Mouse (Mus musculus) liver, adult (tissue): ENCODE data around the gene Katnb1.

Experiments
- GATA4 ChIP-seq: IDR thresholded peaks from 2 replicates; pipeline ENCODE4 v1.6.1; 2014; ENCODE audit warnings: mild to moderate bottlenecking, low read length; ENCODE audit not compliant: insufficient replicate concordance

Gene Katnb1

DNA sequence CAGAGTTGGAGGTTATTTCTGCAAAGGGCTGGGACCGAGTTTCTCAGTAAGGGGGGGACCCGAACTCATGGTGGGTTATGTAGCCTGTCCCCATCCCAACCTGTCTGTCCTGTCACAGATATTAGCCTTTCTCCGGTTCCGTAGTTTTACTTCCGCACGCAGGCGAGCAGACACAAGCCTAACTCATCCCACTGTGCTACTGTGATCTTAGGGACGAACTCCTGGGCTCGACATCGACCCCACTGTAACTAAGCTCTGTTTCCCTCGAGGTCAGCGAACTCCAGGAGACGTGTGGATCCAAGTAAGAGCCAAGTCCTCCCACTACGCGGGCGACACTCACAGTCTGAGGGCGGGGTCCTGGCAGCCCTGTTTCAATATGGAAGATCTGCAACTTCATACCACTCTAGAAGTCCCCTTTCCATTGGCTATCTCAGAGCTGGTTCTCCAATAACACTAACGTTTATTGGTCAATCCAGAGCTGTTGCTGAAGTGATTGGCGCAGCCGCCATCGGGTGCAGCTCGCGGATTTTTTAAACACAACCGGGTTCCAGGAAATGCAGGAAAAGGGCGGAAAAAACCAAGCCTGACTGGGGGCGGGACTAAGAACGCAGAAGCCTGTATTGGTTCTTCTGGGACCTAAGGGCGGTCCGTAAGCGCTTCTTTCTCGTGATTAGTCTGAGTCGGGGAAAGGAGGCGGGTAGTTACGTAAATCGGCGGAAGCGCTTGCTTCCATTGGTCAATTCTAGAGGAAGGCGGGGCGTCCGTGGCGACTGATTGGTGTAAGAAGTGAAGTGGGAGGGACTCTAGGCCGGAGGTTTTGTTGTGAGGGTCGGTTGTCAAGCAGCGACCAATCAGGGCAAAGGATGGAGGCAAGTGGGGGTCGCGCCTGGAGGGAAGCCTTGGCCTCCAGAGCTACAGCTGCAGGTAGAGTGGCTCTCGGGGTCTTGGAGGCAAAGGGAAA is at the start of gene Katnb1:
Gene Katnb1, plus strand, starts transcription at position 806 of the 961 bp plus-strand sequence.
- TF ChIP-seq GATA4 = no peak

DNA sequence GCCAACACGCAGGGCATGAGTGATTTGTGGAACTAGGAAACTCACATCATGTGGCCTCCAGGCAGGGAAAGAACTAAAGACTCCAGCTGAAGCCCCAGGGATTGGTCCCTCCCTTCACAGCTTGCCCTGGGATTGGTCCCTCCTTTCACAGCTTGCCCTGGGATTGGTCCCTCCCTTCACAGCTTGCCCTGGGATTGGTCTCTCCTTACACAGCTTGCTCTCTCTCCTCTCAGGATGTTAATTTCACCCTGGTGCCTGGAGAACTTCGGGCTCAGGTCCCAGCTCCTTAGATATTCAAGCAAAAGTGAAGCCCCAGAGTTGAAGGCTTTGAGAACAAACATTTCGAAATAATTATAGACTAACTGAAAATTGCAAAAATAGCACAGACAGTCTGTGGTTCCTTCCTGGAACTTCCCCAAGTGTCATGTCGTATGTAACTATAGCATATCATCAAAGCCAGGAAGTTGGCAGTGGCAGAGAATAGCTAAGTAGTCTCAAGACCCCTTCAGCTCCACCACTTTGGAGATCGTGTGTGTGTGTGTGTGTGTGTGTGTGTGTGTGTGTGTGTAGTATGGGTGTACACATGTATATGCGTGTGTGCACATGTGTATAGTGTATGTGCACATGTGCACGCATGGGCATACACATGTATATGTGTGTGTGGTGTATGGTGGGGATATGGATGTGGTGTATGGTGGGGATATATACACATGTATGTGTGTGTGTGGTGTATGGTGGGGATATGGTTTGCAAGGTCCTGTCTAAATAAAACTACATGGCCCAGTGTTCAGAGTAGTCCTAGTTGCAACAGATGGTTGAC is 43.7 kb upstream of the Katnb1 start:
- TF ChIP-seq GATA4 = no peak

DNA sequence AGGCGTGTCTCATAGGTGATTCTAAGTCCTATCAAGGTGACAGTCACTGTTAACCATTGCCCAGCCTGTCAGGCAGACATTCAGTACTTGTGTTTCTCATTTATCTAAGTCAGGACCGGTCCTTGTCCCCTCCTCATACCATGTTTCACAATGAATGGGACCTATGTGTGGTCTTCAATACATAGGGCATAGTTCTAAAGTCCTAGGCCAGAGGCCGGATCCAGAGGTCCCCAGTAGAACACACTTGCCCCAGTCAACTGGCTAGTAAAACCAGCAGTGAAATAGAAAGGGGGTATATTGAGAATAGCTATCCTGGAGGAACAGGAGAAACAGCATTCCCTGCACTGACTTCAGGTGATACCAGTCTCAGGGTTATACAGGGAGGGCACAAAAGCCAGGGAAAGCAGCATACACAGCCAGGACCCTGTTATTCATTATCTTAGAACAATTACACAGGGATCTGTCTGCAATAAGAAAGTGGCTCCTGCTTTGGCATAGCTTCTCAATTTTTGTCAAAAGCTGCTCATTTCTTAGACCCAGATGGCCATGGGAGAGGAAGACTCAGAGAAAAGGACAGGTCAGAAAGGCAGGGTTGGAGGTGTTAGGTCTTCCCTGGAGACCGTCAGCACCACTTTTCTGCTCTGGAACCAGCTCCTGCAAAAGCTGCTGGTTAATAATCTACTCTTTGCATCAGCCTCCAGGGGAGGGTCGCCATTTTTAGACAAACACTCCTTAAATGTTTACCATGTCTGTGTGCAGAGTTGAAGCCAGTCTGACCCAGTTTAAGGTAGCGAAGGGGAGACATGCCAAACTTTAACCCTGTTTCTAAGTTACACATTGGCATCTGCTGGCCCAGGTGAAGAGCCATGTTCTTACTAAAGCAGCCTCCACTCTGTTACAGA is 38.9 kb upstream of the Katnb1 start:
- no peak for TF ChIP-seq GATA4

DNA sequence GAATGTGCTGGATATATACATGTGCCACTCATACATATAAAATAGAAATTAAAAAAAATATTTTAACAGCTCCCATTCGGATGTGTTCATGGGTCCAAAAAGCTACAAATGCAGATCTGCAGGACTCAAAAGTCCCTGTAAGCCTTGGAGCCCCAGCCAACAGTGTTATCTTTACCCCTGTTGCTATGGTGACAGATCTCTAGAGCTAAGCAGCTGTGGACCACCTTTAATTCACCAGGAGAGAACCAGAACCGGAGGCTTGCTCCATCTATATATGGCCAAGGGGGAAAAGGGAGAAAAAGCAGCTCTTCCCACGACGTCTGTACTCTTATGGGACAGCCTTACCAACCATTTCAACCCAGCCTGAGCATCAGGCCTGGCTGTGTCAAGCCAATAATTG is 36.2 kb upstream of the Katnb1 start:
- TF ChIP-seq GATA4 = no peak

DNA sequence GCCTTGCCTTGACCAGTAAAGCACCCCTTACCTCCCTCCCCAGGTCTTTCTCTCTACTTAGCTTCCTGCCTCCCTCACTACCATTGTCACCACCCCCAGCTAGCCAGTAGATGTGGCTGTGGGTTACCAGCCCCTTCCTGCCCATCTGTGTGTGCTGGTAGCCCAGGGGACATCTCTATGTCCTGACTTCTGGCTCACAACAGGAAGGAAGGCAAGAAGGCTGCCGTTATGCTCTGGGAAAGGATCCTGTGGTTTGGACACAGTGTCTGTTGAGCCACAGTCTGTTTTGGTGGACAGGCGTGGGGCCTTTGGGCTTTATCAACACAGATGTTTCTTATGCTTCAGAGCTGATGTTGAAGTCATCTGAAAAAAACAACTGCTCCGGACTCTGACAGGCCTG is 34.0 kb upstream of the Katnb1 start:
- TF ChIP-seq GATA4 = no peak

DNA sequence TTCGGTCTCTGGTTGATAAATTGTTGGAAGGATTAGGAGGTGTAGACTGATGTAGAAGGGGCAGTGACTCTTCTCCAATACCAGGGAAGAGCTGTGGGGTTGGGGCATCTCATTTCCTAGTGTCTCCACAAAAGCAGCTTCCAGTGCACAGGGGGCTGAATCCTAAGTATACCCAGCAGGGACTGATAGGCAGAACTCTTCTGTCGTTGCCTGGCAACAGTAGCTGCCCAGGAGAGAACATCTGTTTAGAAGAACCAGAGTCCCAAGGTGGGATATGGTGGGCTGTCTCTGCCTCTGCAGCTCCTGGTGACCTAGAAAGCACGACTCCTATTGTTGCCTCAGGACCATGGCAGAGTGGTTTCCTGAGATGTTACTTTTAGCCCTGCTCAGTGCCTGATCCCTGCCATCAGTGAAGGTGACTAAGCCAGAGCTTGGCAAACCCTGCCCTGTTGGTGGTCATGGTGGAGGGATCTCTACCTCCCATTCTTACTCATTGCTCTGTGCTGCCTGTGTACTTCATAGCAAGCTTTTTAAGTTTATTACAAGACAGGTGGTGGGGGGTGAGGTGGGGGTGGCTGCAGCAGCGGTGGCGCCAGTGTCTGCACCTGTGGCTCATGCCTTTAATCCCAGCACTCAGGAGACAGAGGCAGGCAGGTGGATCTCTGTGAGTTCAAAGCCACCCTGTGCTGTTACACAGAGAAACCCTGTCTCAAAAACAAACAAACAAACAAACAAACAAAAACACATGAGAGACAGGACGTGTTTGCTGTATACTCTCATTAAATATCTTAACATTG is 32.9 kb upstream of the Katnb1 start:
- TF ChIP-seq GATA4 = no peak

DNA sequence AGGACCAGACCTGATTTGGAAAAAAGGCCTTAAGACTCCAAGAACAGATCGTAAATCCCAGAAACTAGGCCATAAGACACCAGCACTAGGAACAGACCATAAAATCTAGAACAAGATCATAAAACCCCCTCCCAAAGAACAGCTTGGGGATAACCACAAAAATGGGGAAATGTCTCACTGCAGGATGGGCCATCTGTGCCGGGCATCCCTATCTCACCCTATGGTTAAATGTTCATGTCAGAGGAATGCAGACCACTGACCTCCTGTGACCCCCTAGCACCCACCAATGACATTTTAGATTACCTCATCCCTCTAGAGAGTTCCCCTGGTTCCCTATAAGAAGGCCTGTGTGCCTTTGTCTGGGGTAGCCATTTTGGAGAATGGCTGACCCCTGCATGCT is 31.4 kb upstream of the Katnb1 start:
- no peak for TF ChIP-seq GATA4

DNA sequence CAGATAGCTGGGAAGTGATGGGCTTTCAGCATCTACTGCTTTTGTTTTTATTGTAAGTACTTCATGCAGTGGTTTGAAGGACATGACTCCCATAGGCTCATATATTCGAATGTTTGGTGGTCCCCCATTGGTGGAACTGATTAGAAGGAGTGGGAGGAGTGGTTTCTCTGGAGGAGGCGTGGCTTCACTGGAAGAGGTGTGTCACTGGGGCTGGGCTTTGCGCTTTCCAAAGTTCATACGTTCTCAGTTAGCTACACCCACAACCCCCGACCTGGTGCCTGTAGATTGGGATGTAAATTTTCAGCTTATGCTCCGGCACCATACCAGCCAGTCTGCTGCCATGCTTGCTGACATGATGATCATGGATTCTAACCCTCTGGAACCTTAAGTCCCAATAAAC is 26.5 kb upstream of the Katnb1 start:
- TF ChIP-seq GATA4 = no peak

DNA sequence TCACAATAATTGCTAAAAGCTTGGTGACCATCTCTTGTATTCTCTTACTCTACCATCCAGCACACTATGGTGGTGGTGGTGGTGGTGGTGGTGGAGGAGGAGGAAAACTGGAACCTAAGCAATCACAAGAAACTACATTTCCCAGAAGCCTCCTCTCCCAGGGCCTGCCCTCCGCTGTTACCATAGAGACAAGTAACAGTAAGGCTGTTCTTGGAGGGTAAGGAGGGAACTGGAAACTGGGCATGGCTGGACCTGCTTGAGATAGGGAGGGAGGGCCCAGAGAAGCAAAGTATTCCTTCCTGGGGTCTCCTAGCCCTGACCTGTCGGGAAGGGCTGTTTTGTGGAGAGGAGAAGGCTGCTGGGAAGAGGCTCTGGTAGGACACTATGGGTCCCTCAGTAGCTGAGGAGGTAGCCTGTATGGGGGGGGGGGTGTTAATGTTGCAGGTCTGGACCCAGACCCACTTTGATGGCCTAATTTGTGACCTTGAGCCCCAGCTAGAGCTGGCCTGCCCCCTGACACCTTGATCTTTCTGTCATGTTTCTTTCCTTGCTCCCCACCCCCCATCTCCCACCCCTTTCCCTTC is 26.0 kb upstream of the Katnb1 start, which contains the start of gene Drc7:
Gene Drc7, plus strand, starts transcription at position 177 of the 584 bp plus-strand sequence.
- TF ChIP-seq GATA4 = no peak

DNA sequence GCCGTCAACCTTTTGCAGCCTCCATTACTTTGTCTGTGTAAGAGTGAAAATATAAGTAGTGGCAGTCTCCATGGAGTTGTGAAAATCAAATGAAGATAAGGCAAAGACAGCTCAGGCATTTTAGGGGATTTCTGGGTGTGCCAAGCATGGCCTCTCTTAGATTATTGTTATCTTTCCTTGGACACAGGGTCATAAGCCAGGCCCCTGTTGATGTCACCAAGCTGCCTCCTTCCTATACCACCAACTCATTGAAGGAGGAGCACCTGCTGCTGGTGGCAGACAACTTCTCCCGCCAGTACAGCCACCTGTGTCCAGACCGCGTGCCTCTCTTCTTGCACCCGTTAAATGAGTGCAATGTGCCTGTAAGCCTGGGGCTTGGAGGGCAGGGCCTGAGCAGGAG is 24.6 kb upstream of the Katnb1 start:
- TF ChIP-seq GATA4 = no peak

DNA sequence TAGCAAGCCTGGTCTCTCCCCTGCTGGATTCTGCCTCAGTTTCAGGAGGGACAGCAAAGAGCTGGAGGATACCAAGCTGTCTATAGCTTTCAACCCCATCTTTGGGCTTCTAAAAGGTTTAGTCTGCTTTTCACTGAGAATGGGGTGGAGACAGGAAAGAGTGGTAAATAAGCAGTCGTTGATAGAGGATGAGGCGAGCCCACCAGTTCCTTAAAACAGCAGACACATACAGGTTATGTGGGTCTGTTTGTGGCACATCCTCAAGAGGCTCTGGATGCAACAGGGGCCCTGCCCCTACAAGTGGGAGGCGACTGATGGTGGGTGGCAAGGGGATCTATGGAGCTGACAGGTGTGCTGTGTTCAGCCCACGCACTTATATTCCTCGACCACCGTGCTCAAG is 22.3 kb upstream of the Katnb1 start:
- TF ChIP-seq GATA4 = no peak

DNA sequence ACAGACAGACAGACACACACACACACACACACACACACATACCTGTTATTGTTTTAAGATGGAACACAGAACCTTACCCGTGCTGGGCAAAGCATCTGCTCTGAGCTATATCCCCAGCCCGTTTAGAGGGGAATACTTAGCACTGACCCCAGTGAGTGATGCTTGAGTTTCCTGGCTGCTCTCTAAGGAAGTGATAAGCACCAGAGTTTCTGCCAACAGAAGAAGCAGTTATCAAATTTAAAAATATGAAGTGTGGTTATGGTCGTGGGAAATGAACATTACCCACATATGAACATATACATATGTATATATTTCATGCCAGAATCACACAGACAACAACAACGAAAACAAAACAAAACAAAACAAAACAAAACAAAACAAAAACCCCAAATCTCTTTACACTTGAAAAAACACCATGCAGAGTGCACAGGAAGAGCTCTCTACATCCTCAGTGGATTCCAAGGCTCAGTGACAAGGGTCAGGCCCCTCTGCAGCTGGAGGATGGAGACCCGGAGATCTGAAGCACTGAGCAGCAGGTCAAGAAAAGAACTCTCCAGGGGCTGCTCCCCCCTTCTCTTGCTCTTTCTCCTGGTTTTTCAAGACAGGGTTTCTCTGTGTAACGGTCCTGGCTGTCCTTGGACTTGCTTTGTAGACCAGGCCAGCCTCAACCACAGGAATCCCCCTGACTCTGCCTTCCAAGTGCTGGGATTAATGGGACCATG is 21.0 kb upstream of the Katnb1 start:
- TF ChIP-seq GATA4 = no peak

DNA sequence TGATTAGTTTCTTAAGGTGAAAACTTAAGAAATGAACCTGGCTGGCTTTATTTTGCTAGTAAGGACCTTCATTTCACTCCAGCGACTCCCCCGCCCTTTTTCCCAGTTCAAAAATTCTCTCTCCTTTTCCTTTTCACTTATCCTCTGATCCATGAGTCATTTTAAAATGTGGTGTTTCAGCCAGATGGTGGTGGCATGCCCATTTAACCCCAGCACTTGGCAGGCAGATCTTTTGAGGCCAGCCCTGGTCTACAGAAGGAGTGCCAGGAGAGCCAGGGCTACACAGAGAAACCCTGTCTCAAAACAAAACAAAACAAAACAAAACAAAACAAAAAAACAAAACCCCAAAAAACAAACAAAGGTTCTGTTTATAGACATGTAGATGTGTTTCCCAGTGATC is 16.5 kb upstream of the Katnb1 start:
- no peak for TF ChIP-seq GATA4
